Comparison of ENCODE assay signal across 7 mouse cellular contexts in genomic region chr1:192798212-192799164, GRCm38 (mm10). TPM values are rescaled to one million over a fixed set of nuclear protein-coding genes. Genes with fewer than 3 reads are reported as not detected.
A peak's percentile ranks its signal among the peaks of the same experiment; 100 is the strongest.
DNase-seq lines count a peak whose midpoint lies in the region; ATAC-seq lines count a peak whose summit lies in the region.

No protein-coding gene starts in this region.

- 41% methylated on average over 16 of the region's 16 CpGs for WGBS in embryonic facial prominence, embryonic 12.5 days
- WGBS in heart, embryonic 10.5 days: 68% methylated on average over 16 of the region's 16 CpGs

- peak overlapping the region; percentile 90 for H3K27ac ChIP-seq in embryonic facial prominence, embryonic 12.5 days
- H3K27ac ChIP-seq in heart, embryonic 10.5 days: peak overlapping the region; percentile 22; the same call in 1 of the 2 replicates

- H3K9ac ChIP-seq in embryonic facial prominence, embryonic 12.5 days: no peak overlapping the region

- H3K4me3 ChIP-seq in embryonic facial prominence, embryonic 12.5 days: no peak overlapping the region
- no peak overlapping the region for H3K4me3 ChIP-seq in heart, embryonic 10.5 days

- peak overlapping the region; percentile 27; the same call in 1 of the 2 replicates for H3K4me2 ChIP-seq in embryonic facial prominence, embryonic 12.5 days (replicated peaks)

- no peak for ATAC-seq in embryonic facial prominence, embryonic 12.5 days (ENCODE audit: insufficient number of reproducible peaks, insufficient read depth, low FRiP score, low TSS enrichment)

- no peaks in the 10 kb centered on the region; the same call in 1 of the 2 replicates for H3K9me3 ChIP-seq in embryonic facial prominence, embryonic 12.5 days
- H3K9me3 ChIP-seq in heart, embryonic 10.5 days: no peaks in the 10 kb centered on the region

- H3K36me3 ChIP-seq in embryonic facial prominence, embryonic 12.5 days: no peaks in the 10 kb centered on the region
- H3K36me3 ChIP-seq in heart, embryonic 10.5 days: no peaks in the 10 kb centered on the region

- peak; percentile 91 for DNase-seq in 3134 (ENCODE audit: extremely low read depth, insufficient read length, low spot score)
- no peak for DNase-seq in heart, embryonic 10.5 days (ENCODE audit: low spot score)
- peak; percentile 87 for DNase-seq in kidney, postnatal 10 days
- DNase-seq in right cerebral cortex, adult 2 months (ENCODE audit: low spot score in 2 of 2): no peak
- DNase-seq in retina, postnatal 1 day: no peak
- DNase-seq in embryo, embryonic 9.5 days (ENCODE audit: extremely low spot score): no peak

- no peaks in the 10 kb centered on the region for H3K27me3 ChIP-seq in embryonic facial prominence, embryonic 12.5 days
- H3K27me3 ChIP-seq in heart, embryonic 10.5 days (ENCODE audit: insufficient read depth, poor library complexity, severe bottlenecking): no peaks in the 10 kb centered on the region

- H3K4me1 ChIP-seq in embryonic facial prominence, embryonic 12.5 days: peaks cover 62% of the 10 kb centered on the region
- peaks cover 45% of the 10 kb centered on the region for H3K4me1 ChIP-seq in heart, embryonic 10.5 days

RNA-seq across cellular contexts. Expression of gene Hhat, which starts 27.5 kb away (rescaled TPM):
- 8.9 and 10.4 TPM in 2 replicates for polyA plus RNA-seq in embryonic facial prominence, embryonic 12.5 days (2016; fragmentation: Nextera tagmentation; extraction: Ambion mirVana)
- 6.8 and 8.3 TPM in 2 replicates for polyA plus RNA-seq in heart, embryonic 10.5 days (2016; fragmentation: Nextera tagmentation; extraction: Ambion mirVana)

RNA-seq across cellular contexts. Expression of gene Sertad4, which starts 57.1 kb away (rescaled TPM):
- 69.6 and 80.7 TPM in 2 replicates for polyA plus RNA-seq in embryonic facial prominence, embryonic 12.5 days (2016; fragmentation: Nextera tagmentation; extraction: Ambion mirVana)
- polyA plus RNA-seq in heart, embryonic 10.5 days (2016; fragmentation: Nextera tagmentation; extraction: Ambion mirVana): 7.5 and 11.5 TPM in 2 replicates

Comparison
In these comparisons a context has a peak if more than half of its experiments do, and no peak if none do; other contexts are left out.
1. DNase-seq: peak in 3134 (single experiment) and kidney, postnatal 10 days (single experiment); none in heart, embryonic 10.5 days (single experiment), right cerebral cortex, adult 2 months (0 of 2), retina, postnatal 1 day (single experiment) and embryo, embryonic 9.5 days (single experiment).